Mouse (Mus musculus): ENCODE results near the gene Hectd4. TPM values are rescaled to one million over a fixed set of nuclear protein-coding genes. Genes with fewer than 3 reads are reported as not detected.

Hectd4 gene
- polyA plus RNA-seq, 1 experiment, result 8.6 TPM

GRCm38 (mm10) chr5:121262415-121262814 lies 42.4 kb downstream of the Hectd4 start:
- peaks cover 91% of the 10 kb centered on the region for H3K36me3 ChIP-seq (replicated peaks; ENCODE audit: low read length)

GRCm38 (mm10) chr5:121264593-121264992 lies 44.6 kb downstream of the Hectd4 start:
- H3K9me3 ChIP-seq, result no peaks in the 10 kb centered on the region
- no peak overlapping the region for H3K4me3 ChIP-seq (replicated peaks)
- peaks cover 93% of the 10 kb centered on the region for H3K36me3 ChIP-seq (replicated peaks; ENCODE audit: low read length)
- H3K27me3 ChIP-seq (replicated peaks), result no peaks in the 10 kb centered on the region
- TF ChIP-seq GATA1 (IDR thresholded peaks at IDR 0.05; ENCODE audit: borderline replicate concordance, low read length) (no peak), FLI1 (IDR thresholded peaks at IDR 0.05; ENCODE audit: low read length) (no peak)
- peaks cover 38% of the 10 kb centered on the region for H3K4me1 ChIP-seq

More at GRCm38 (mm10) chr5:121262415-121262814, 42.4 kb downstream of the Hectd4 start:
- no peaks in the 10 kb centered on the region for H3K27me3 ChIP-seq (replicated peaks)
- no peak for TF ChIP-seq GATA1 (IDR thresholded peaks at IDR 0.05; ENCODE audit: borderline replicate concordance, low read length)
- TF ChIP-seq FLI1 (IDR thresholded peaks at IDR 0.05; ENCODE audit: low read length), result no peak
- no peaks in the 10 kb centered on the region for H3K9me3 ChIP-seq
- H3K4me3 ChIP-seq (replicated peaks), result peak overlapping the region; percentile 14
- peaks cover 33% of the 10 kb centered on the region for H3K4me1 ChIP-seq

GRCm38 (mm10) chr5:121266741-121267382 lies 46.8 kb downstream of the Hectd4 start:
- Histone ChIP-seq H3K4me1 (peaks cover 43% of the 10 kb centered on the region), H3K9me3 (no peaks in the 10 kb centered on the region), H3K36me3 (replicated peaks; ENCODE audit: low read length) (peaks cover 88% of the 10 kb centered on the region), H3K27me3 (replicated peaks) (no peaks in the 10 kb centered on the region), H3K4me3 (replicated peaks) (no peak overlapping the region)
- TF ChIP-seq GATA1 (IDR thresholded peaks at IDR 0.05; ENCODE audit: borderline replicate concordance, low read length) (no peak), FLI1 (IDR thresholded peaks at IDR 0.05; ENCODE audit: low read length) (no peak)

GRCm38 (mm10) chr5:121271046-121271445 lies 51.0 kb downstream of the Hectd4 start:
- peaks cover 38% of the 10 kb centered on the region for H3K4me1 ChIP-seq
- no peaks in the 10 kb centered on the region for H3K9me3 ChIP-seq
- H3K4me3 ChIP-seq (replicated peaks), result no peak overlapping the region
- TF ChIP-seq FLI1 (IDR thresholded peaks at IDR 0.05; ENCODE audit: low read length), result no peak
- no peak for TF ChIP-seq GATA1 (IDR thresholded peaks at IDR 0.05; ENCODE audit: borderline replicate concordance, low read length)
- peaks cover 93% of the 10 kb centered on the region for H3K36me3 ChIP-seq (replicated peaks; ENCODE audit: low read length)
- H3K27me3 ChIP-seq (replicated peaks), result no peaks in the 10 kb centered on the region

GRCm38 (mm10) chr5:121276808-121277207 lies 56.8 kb downstream of the Hectd4 start:
- Histone ChIP-seq H3K27me3 (replicated peaks) (no peaks in the 10 kb centered on the region), H3K4me3 (replicated peaks) (no peak overlapping the region), H3K36me3 (replicated peaks; ENCODE audit: low read length) (peaks cover 96% of the 10 kb centered on the region), H3K4me1 (peaks cover 10% of the 10 kb centered on the region), H3K9me3 (no peaks in the 10 kb centered on the region)
- TF ChIP-seq GATA1 (IDR thresholded peaks at IDR 0.05; ENCODE audit: borderline replicate concordance, low read length), result no peak
- TF ChIP-seq FLI1 (IDR thresholded peaks at IDR 0.05; ENCODE audit: low read length), result no peak

- Histone ChIP-seq H3K4me1 (peaks cover 22% of the 10 kb centered on the region), H3K27me3 (replicated peaks) (no peaks in the 10 kb centered on the region), H3K9me3 (no peaks in the 10 kb centered on the region), H3K4me3 (replicated peaks) (no peak overlapping the region), H3K36me3 (replicated peaks; ENCODE audit: low read length) (peaks cover 92% of the 10 kb centered on the region)
- TF ChIP-seq GATA1 (IDR thresholded peaks at IDR 0.05; ENCODE audit: borderline replicate concordance, low read length), result no peak
- TF ChIP-seq FLI1 (IDR thresholded peaks at IDR 0.05; ENCODE audit: low read length), result no peak
These were observed 60.4 kb downstream of the Hectd4 start for GRCm38 (mm10) chr5:121280456-121280855.

- Histone ChIP-seq H3K9me3 (no peaks in the 10 kb centered on the region), H3K27me3 (replicated peaks) (no peaks in the 10 kb centered on the region), H3K4me3 (replicated peaks) (no peak overlapping the region), H3K36me3 (replicated peaks; ENCODE audit: low read length) (peaks cover 93% of the 10 kb centered on the region), H3K4me1 (peaks cover 19% of the 10 kb centered on the region)
- TF ChIP-seq GATA1 (IDR thresholded peaks at IDR 0.05; ENCODE audit: borderline replicate concordance, low read length) (no peak), FLI1 (IDR thresholded peaks at IDR 0.05; ENCODE audit: low read length) (no peak)
These were observed 63.0 kb downstream of the Hectd4 start for GRCm38 (mm10) chr5:121283051-121283450.

GRCm38 (mm10) chr5:121284816-121285215 lies 64.8 kb downstream of the Hectd4 start:
- Histone ChIP-seq H3K9me3 (no peaks in the 10 kb centered on the region), H3K36me3 (replicated peaks; ENCODE audit: low read length) (peaks cover 92% of the 10 kb centered on the region), H3K27me3 (replicated peaks) (no peaks in the 10 kb centered on the region), H3K4me3 (replicated peaks) (no peak overlapping the region), H3K4me1 (peaks cover 20% of the 10 kb centered on the region)
- TF ChIP-seq FLI1 (IDR thresholded peaks at IDR 0.05; ENCODE audit: low read length), result no peak

GRCm38 (mm10) chr5:121287213-121287612 lies 67.2 kb downstream of the Hectd4 start:
- peaks cover 38% of the 10 kb centered on the region for H3K4me1 ChIP-seq
- H3K9me3 ChIP-seq, result no peaks in the 10 kb centered on the region
- H3K4me3 ChIP-seq (replicated peaks), result no peak overlapping the region
- TF ChIP-seq FLI1 (IDR thresholded peaks at IDR 0.05; ENCODE audit: low read length) (no peak), GATA1 (IDR thresholded peaks at IDR 0.05; ENCODE audit: borderline replicate concordance, low read length) (no peak)
- peaks cover 92% of the 10 kb centered on the region for H3K36me3 ChIP-seq (replicated peaks; ENCODE audit: low read length)
- H3K27me3 ChIP-seq (replicated peaks), result no peaks in the 10 kb centered on the region

- no peaks in the 10 kb centered on the region for H3K27me3 ChIP-seq (replicated peaks)
- TF ChIP-seq GATA1 (IDR thresholded peaks at IDR 0.05; ENCODE audit: borderline replicate concordance, low read length), result no peak
- no peak for TF ChIP-seq FLI1 (IDR thresholded peaks at IDR 0.05; ENCODE audit: low read length)
- peaks cover 38% of the 10 kb centered on the region for H3K4me1 ChIP-seq
- peaks cover 97% of the 10 kb centered on the region for H3K36me3 ChIP-seq (replicated peaks; ENCODE audit: low read length)
- no peak overlapping the region for H3K4me3 ChIP-seq (replicated peaks)
- H3K9me3 ChIP-seq, result no peaks in the 10 kb centered on the region
These were observed 70.3 kb downstream of the Hectd4 start for GRCm38 (mm10) chr5:121290289-121290688.

All from megakaryocyte, embryonic 14.5 days (primary cell).